Mouse (Mus musculus) heart, adult 2 months (tissue): ENCODE data around the gene Kat2a. TPM values are rescaled to one million over a fixed set of nuclear protein-coding genes. Genes with fewer than 3 reads are reported as not detected.
A peak's percentile ranks its signal among the peaks of the same experiment; 100 is the strongest.

Source experiments
- DNase-seq, 2 experiments: peaks; one replicate each; pipeline ENCODE4 v3.0.0; 2021
- H3K27ac ChIP-seq: fragments of 200-600 bp; 2 replicates; pipeline ENCODE4 v1.8.1; 2022
- H3K27me3 ChIP-seq: fragments of 200-500 bp; 2 replicates; pipeline ENCODE4 v1.6.1; 2012; ENCODE audit warnings: mild to moderate bottlenecking, low read length, inconsistent platforms, mixed read lengths; ENCODE audit not compliant: control insufficient read depth, insufficient read depth
- H3K36me3 ChIP-seq: fragments of 200-500 bp; 2 replicates; pipeline ENCODE4 v1.6.1; 2012; ENCODE audit warnings: low read length, inconsistent platforms; ENCODE audit not compliant: control insufficient read depth, insufficient read depth
- H3K4me1 ChIP-seq: fragments of 200-500 bp; 2 replicates; pipeline ENCODE4 v1.6.1; 2011; ENCODE audit warnings: low read length; ENCODE audit not compliant: control insufficient read depth, insufficient read depth
- H3K4me3 ChIP-seq: fragments of 200-600 bp; 2 replicates; pipeline ENCODE4 v1.8.1; 2022
- H3K79me2 ChIP-seq: fragments of 200-500 bp; replicated peaks from 2 replicates; pipeline ENCODE4 v1.6.1; 2012; ENCODE audit warnings: mild to moderate bottlenecking, inconsistent platforms, low read length, moderate library complexity, mixed read lengths; ENCODE audit not compliant: control insufficient read depth, insufficient read depth
- H3K9ac ChIP-seq: fragments of 200-500 bp; 2 replicates; pipeline ENCODE4 v1.6.1; 2012; ENCODE audit warnings: low read depth, mild to moderate bottlenecking, control low read depth, inconsistent platforms, low read length, mixed read lengths
- CTCF ChIP-seq: fragments of 200-600 bp; IDR thresholded peaks from 2 replicates; pipeline ENCODE4 v1.8.1; 2022; ENCODE audit warnings: antibody characterized with exemption, mild to moderate bottlenecking, moderate library complexity
- EP300 ChIP-seq: fragments of 200-500 bp; IDR thresholded peaks from 2 replicates; pipeline ENCODE4 v1.6.1; 2011; ENCODE audit warnings: low read depth, low read length, control low read depth; ENCODE audit not compliant: insufficient read depth
- POLR2A ChIP-seq: fragments of 200-500 bp; IDR thresholded peaks from 2 replicates; pipeline ENCODE4 v1.6.1; 2011; ENCODE audit warnings: mild to moderate bottlenecking, low read depth, low read length, control low read depth; ENCODE audit not compliant: insufficient read depth
- WGBS: fragments of 180-500 bp; shearing (Covaris S2); methylation state at CpG from one replicate; pipeline ENCODE4 v1.1.7; 2018; 5-methylcytosine and 5-hydroxymethylcytosine counted together
- intact Hi-C: fragments of 180-260 bp; cut with DNase I; formaldehyde crosslinking; loops from one replicate; pipeline ENCODE4 v1.15.1; 2025
- polyA plus RNA-seq: library from polyadenylated mRNA; depleted of rRNA; stranded (reverse); fragments of >200 nt; gene quantifications from 2 replicates; pipeline ENCODE4 v1.2.3, GENCODE M21; 2012
- total RNA-seq, 2 experiments: library from RNA; stranded (reverse); gene quantifications; 2 replicates each; pipeline ENCODE4 v1.2.3; 2021

Kat2a gene
- total and polyA plus RNA-seq, 3 experiments = 13.1 to 18.9 (median 14.0) TPM

GRCm38 (mm10) chr11:100690389-100690788 lies 21.9 kb downstream of the Kat2a start:
- Histone ChIP-seq H3K4me3 (no peak overlapping the region), H3K9ac (no peak overlapping the region), H3K4me1 (no peaks in the 10 kb centered on the region; the same call in 1 of the 2 replicates), H3K27ac (no peak overlapping the region), H3K36me3 (no peaks in the 10 kb centered on the region), H3K27me3 (no peaks in the 10 kb centered on the region), H3K79me2 (no peaks in the 10 kb centered on the region)
- WGBS = 66% methylated on average over 7 of the region's 7 CpGs
- TF ChIP-seq POLR2A (no peak), EP300 (no peak), CTCF (peak; percentile 29)
- no peak for DNase-seq
- intact Hi-C loops = no loop called here

DNA sequence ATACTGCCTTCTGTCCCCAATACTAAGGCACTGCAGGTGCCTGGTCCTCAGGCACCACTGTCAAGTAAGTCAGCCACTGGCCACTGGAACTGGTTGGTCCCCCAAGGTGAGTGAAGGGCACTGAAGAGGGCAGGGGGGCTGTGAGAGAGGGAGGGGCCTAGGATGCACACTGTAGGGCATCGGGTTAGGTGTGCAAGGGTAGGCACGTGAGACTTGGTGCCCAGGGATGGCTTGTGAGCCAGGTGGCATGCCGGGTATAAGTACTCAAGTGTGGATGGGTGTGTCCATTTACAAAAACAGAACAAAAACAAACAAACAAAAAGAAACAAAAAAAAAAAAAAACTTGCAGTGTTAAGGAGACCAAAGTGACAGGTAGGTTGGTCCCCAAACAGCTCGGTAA lies 23.8 kb downstream of the Kat2a start:
- H3K9ac ChIP-seq = no peak overlapping the region
- no peaks in the 10 kb centered on the region for H3K79me2 ChIP-seq
- intact Hi-C loops = no loop called here
- no peaks in the 10 kb centered on the region for H3K27me3 ChIP-seq
- H3K36me3 ChIP-seq = no peaks in the 10 kb centered on the region
- H3K4me1 ChIP-seq = no peaks in the 10 kb centered on the region; the same call in 1 of the 2 replicates
- DNase-seq = no peak
- H3K27ac ChIP-seq = no peak overlapping the region
- no peak overlapping the region for H3K4me3 ChIP-seq
- WGBS = 79% methylated on average over 4 of the region's 4 CpGs
- TF ChIP-seq CTCF (no peak), EP300 (no peak)

- no peak for DNase-seq
- intact Hi-C loops = no loop called here
- Histone ChIP-seq H3K36me3 (no peaks in the 10 kb centered on the region), H3K79me2 (no peaks in the 10 kb centered on the region), H3K27me3 (no peaks in the 10 kb centered on the region), H3K4me1 (no peaks in the 10 kb centered on the region; the same call in 1 of the 2 replicates), H3K4me3 (no peak overlapping the region), H3K27ac (no peak overlapping the region), H3K9ac (no peak overlapping the region)
- 82% methylated on average over 7 of the region's 7 CpGs for WGBS
- TF ChIP-seq EP300 (no peak), POLR2A (no peak), CTCF (no peak)
Measured at GRCm38 (mm10) chr11:100687265-100687664, 25.0 kb downstream of the Kat2a start.

DNA sequence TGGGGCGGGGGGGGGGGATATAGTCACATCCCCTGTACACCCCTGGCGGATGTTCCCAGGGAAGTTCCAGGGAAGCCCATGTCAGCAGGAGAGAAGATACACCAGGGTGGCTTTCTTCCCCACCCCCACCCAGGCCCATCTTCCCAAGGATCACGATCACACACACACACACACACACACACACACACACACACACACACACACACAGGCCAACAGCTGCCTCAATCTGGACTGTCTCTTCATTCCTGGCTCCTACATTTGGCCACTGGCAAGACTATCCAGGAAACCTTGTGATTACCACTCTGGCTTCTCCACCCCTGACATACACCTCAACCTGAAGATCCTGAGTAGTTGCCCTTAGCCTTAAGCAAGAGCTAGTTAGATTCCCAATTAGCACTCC lies 26.9 kb downstream of the Kat2a start:
- Histone ChIP-seq H3K79me2 (no peaks in the 10 kb centered on the region), H3K9ac (no peak overlapping the region), H3K4me1 (no peaks in the 10 kb centered on the region), H3K36me3 (no peaks in the 10 kb centered on the region), H3K27me3 (no peaks in the 10 kb centered on the region), H3K27ac (no peak overlapping the region), H3K4me3 (no peak overlapping the region)
- intact Hi-C loops = no loop called here
- TF ChIP-seq CTCF (no peak), EP300 (no peak), POLR2A (no peak)
- WGBS = 67% methylated on average over 3 of the region's 3 CpGs
- no peak for DNase-seq

DNA sequence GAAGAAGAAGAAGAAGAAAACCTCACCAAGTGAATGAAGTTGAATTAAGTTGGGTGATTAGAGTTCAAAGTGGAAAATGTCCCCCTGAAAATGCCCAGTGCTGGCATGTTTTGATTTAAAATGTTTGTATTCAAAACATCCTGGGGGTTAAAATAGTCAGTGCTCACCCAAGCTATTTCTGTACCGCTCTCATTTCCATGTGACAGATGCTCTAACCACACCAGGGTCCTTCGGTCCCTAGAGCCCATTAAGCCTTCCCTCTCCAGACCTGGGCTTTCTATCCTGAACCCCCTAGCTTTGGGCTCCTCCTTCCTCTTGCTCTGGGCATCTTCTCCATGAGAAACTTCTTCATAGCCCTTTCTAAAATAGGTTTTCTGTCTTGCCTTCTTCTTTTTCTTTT lies 28.2 kb downstream of the Kat2a start:
- TF ChIP-seq EP300 (no peak), CTCF (no peak), POLR2A (no peak)

DNA sequence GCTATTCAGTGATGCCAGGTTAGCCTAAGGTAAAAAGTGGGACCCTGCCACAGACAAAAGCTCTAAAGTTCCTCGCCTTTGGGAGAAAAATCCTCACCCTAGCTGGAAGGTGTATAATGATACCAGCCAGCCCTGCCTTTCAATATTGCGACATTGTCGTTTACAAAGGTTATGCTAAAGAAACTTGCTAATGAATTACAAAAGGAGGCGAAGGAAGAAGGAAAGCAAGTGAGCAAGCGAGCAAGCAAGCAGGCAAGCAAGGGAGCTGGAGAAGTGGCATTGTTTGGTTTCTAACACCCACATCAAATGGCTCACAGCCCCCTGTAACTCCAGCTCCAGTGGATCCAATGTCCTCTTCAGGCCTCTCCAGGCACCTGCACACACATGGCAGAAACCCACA lies 29.7 kb downstream of the Kat2a start:
- no peak overlapping the region for H3K27ac ChIP-seq
- H3K79me2 ChIP-seq = no peaks in the 10 kb centered on the region
- 94% methylated on average over 5 of the region's 5 CpGs for WGBS
- H3K4me1 ChIP-seq = no peaks in the 10 kb centered on the region
- intact Hi-C loops = no loop called here
- H3K9ac ChIP-seq = no peak overlapping the region
- H3K36me3 ChIP-seq = no peaks in the 10 kb centered on the region
- H3K27me3 ChIP-seq = no peaks in the 10 kb centered on the region
- DNase-seq = no peak
- H3K4me3 ChIP-seq = no peak overlapping the region
- TF ChIP-seq POLR2A (no peak), EP300 (no peak), CTCF (no peak)

More for the DNA sequence above, 28.2 kb downstream of the Kat2a start:
- H3K9ac ChIP-seq = no peak overlapping the region
- DNase-seq = no peak
- H3K36me3 ChIP-seq = no peaks in the 10 kb centered on the region
- H3K4me3 ChIP-seq = no peak overlapping the region
- intact Hi-C loops = no loop called here
- no peaks in the 10 kb centered on the region for H3K79me2 ChIP-seq
- no peaks in the 10 kb centered on the region for H3K4me1 ChIP-seq
- H3K27me3 ChIP-seq = no peaks in the 10 kb centered on the region
- no peak overlapping the region for H3K27ac ChIP-seq
- 67% methylated on average over 2 of the region's 2 CpGs for WGBS

DNA sequence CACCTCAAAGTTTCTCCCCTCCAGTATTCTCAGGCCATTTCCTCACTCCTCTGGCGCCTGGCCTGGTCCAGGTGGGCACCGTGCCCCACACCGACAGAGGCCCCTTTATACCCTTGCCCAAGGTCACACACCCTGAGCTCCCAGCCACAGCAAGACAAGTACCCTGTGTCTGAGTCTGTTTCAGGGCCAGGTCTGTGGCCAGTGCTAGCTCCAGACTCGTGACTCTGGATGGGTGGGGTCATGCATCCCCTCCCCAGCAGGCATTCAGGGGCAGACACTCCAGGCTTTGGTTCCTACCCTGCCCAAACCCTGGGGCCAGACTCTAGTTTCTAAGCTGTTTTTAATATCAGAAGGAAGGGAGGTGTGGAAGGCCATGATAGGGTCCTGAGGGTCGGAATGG lies 30.4 kb downstream of the Kat2a start:
- Histone ChIP-seq H3K36me3 (no peaks in the 10 kb centered on the region), H3K4me3 (no peak overlapping the region), H3K79me2 (no peaks in the 10 kb centered on the region), H3K27ac (no peak overlapping the region), H3K9ac (no peak overlapping the region), H3K27me3 (no peaks in the 10 kb centered on the region), H3K4me1 (no peaks in the 10 kb centered on the region)
- no peak for TF ChIP-seq POLR2A
- TF ChIP-seq EP300 = no peak
- TF ChIP-seq CTCF = no peak
- intact Hi-C loops = no loop called here
- 74% methylated on average over 5 of the region's 5 CpGs for WGBS
- no peak for DNase-seq
